Mouse (Mus musculus) hindbrain, embryonic 13.5 days (tissue): ENCODE measurements at regions not wholly inside any gene's neighbourhood (a gene's known extent, or its start where the extent isn't known, plus 50 kb on each side); places are given as distances from the start of the nearest gene placed in this dataset.

ENCODE experiments used
- ATAC-seq: fragments of 200-750 bp; cut with Nextera tagmentation; 2 replicates; pipeline ENCODE4 v1.8.0; 2017; ENCODE audit warnings: moderate TSS enrichment; ENCODE audit not compliant: low FRiP score
- H3K27ac ChIP-seq: fragments of 300-500 bp; sonication (generic); 2 replicates; pipeline ENCODE4 v1.5.1; 2015; ENCODE audit warnings: inconsistent platforms, mild to moderate bottlenecking, moderate library complexity
- H3K27me3 ChIP-seq: fragments of 300-500 bp; sonication (generic); 2 replicates; pipeline ENCODE4 v1.6.1; 2015; ENCODE audit warnings: mild to moderate bottlenecking, inconsistent platforms
- H3K36me3 ChIP-seq: fragments of 300-500 bp; sonication (generic); 2 replicates; pipeline ENCODE4 v1.6.1; 2015; ENCODE audit warnings: mild to moderate bottlenecking, inconsistent platforms
- H3K4me1 ChIP-seq: fragments of 300-500 bp; sonication (generic); replicated peaks from 2 replicates; pipeline ENCODE4 v1.6.1; 2015; ENCODE audit warnings: inconsistent platforms
- H3K4me2 ChIP-seq: fragments of 300-500 bp; sonication (generic); 2 replicates; pipeline ENCODE4 v1.6.1; 2015; ENCODE audit warnings: inconsistent platforms, mild to moderate bottlenecking, moderate library complexity
- H3K4me3 ChIP-seq: fragments of 300-500 bp; sonication (generic); 2 replicates; pipeline ENCODE4 v1.5.1; 2015; ENCODE audit warnings: mild to moderate bottlenecking, inconsistent platforms
- H3K9ac ChIP-seq: fragments of 300-500 bp; sonication (generic); 2 replicates; pipeline ENCODE4 v1.6.1; 2015; ENCODE audit warnings: mild to moderate bottlenecking, inconsistent platforms
- H3K9me3 ChIP-seq: fragments of 300-500 bp; sonication (generic); 2 replicates; pipeline ENCODE4 v1.6.1; 2016; ENCODE audit warnings: inconsistent platforms
- WGBS: fragments of 180-500 bp; shearing (Covaris S2); methylation state at CpG from one replicate; pipeline ENCODE4 v1.1.7; 2015; 5-methylcytosine and 5-hydroxymethylcytosine counted together

- 50% methylated on average over 13 of the region's 13 CpGs for WGBS
- no peak overlapping the region for H3K27ac ChIP-seq
- no peak for ATAC-seq
- 0 out of 2 replicates have a peak, but pooled peaks cover 9% of the 10 kb centered on the region for H3K27me3 ChIP-seq
- H3K36me3 ChIP-seq: no peaks in the 10 kb centered on the region
- H3K9me3 ChIP-seq: peaks cover 6% of the 10 kb centered on the region; the same call in 1 of the 2 replicates
- H3K4me3 ChIP-seq: no peak overlapping the region
- no peak overlapping the region for H3K4me2 ChIP-seq
- peaks cover 6% of the 10 kb centered on the region; the same call in 1 of the 2 replicates for H3K4me1 ChIP-seq
- H3K9ac ChIP-seq: no peak overlapping the region
Measured at GRCm38 (mm10) chr6:97741427-97741826, 65.4 kb upstream of the Mitf start.

DNA sequence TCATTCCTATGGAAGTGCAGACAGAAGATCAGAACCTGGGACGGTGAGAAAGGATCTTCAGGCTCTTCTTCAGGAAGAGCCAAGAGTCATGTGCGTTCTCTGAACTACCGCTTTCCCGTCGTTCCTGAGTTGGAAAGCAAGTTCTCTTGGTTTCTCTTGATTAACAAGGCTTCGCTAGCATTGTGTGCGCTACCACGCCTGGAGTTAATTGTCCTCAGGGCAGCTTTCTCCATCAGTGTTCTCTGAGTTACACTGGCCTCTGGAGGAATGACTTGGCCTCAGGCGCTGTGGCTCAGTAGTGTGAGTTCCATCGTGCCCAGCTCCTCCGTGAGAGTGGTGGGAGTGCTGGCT, 66.0 kb upstream of the Mitf start:
- Histone ChIP-seq H3K36me3 (no peaks in the 10 kb centered on the region), H3K4me2 (0 out of 2 replicates have a peak overlapping the region, but pooled peaks have one; percentile 21), H3K9me3 (0 out of 2 replicates have a peak, but pooled peaks cover 1% of the 10 kb centered on the region), H3K27ac (no peak overlapping the region), H3K9ac (no peak overlapping the region), H3K27me3 (0 out of 2 replicates have a peak, but pooled peaks cover 9% of the 10 kb centered on the region), H3K4me1 (peaks cover 6% of the 10 kb centered on the region; the same call in 1 of the 2 replicates), H3K4me3 (no peak overlapping the region)
- 41% methylated on average over 11 of the region's 11 CpGs for WGBS
- ATAC-seq: no peak; the same call in 1 of the 2 replicates

- ATAC-seq: no peak
- no peak overlapping the region for H3K27ac ChIP-seq
- H3K4me2 ChIP-seq: peak overlapping the region; percentile 21; the same call in 1 of the 2 replicates
- H3K4me3 ChIP-seq: no peak overlapping the region
- H3K9ac ChIP-seq: no peak overlapping the region
- 0 out of 2 replicates have a peak, but pooled peaks cover 9% of the 10 kb centered on the region for H3K27me3 ChIP-seq
- no peaks in the 10 kb centered on the region for H3K36me3 ChIP-seq
- H3K4me1 ChIP-seq: peaks cover 6% of the 10 kb centered on the region; the same call in 1 of the 2 replicates
- 9% methylated on average over 13 of the region's 13 CpGs for WGBS
- no peaks in the 10 kb centered on the region for H3K9me3 ChIP-seq
Measured at GRCm38 (mm10) chr6:97740107-97740850, 66.6 kb upstream of the Mitf start.

DNA sequence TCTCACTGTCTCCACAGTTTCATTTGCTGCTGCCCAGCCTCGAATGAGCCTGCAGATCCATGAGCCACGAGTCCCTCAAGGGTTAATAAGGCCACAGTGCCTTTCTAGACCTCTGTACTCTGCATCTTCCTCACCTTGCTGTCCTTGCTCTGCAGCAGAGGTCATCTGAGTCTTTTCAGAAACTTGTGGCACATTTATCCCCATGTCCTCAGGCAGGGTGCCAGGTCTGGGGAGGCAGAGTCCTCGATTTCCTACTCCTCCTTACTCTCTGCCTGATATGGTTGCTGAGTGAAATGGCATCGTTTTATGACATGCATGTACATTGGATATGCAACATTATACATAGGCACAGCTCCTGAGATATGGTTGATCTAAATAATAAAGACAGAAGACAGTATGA, 68.0 kb upstream of the Mitf start:
- Histone ChIP-seq H3K9ac (no peak overlapping the region), H3K4me1 (peaks cover 7% of the 10 kb centered on the region), H3K9me3 (no peaks in the 10 kb centered on the region), H3K27ac (no peak overlapping the region), H3K4me2 (no peak overlapping the region), H3K4me3 (no peak overlapping the region), H3K36me3 (no peaks in the 10 kb centered on the region), H3K27me3 (0 out of 2 replicates have a peak, but pooled peaks cover 9% of the 10 kb centered on the region)
- no peak for ATAC-seq
- WGBS: 66% methylated on average over 4 of the region's 4 CpGs

DNA sequence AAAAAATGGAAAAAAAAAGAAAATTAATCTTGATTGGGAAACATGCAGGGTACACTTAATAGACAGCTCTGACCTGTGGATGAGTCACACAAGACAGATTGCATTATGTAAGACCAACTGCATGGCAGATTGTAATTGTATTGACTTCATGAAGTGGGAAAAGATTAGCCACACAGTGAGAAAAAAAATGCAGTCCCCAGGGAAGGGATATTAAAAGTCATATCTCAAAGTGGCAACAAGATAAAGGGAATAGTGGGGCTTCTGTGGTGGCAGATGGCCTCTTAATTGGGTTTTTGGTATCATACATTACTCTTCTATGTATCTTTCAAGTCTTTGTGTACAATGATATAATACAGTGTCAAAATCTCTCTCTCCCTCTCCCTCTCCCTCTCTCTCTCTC, 76.0 kb upstream of the Mitf start:
- Histone ChIP-seq H3K9me3 (no peaks in the 10 kb centered on the region), H3K27me3 (no peaks in the 10 kb centered on the region), H3K4me3 (no peak overlapping the region), H3K36me3 (no peaks in the 10 kb centered on the region), H3K4me2 (no peak overlapping the region), H3K9ac (no peak overlapping the region), H3K27ac (no peak overlapping the region), H3K4me1 (peaks cover 9% of the 10 kb centered on the region)
- 0 out of 2 replicates have a peak, but pooled peaks have one; percentile 17 for ATAC-seq

GRCm38 (mm10) chr6:97718184-97718910, 88.5 kb upstream of the Mitf start:
- ATAC-seq: 0 out of 2 replicates have a peak, but pooled peaks have one; percentile 39
- WGBS: 18% methylated on average over 6 of the region's 6 CpGs
- H3K9ac ChIP-seq: no peak overlapping the region
- no peak overlapping the region for H3K4me2 ChIP-seq
- H3K27me3 ChIP-seq: no peaks in the 10 kb centered on the region
- H3K27ac ChIP-seq: peak overlapping the region; percentile 50; the same call in 1 of the 2 replicates
- H3K4me3 ChIP-seq: no peak overlapping the region
- H3K36me3 ChIP-seq: no peaks in the 10 kb centered on the region
- H3K9me3 ChIP-seq: 0 out of 2 replicates have a peak, but pooled peaks cover 4% of the 10 kb centered on the region
- peaks cover 10% of the 10 kb centered on the region for H3K4me1 ChIP-seq

GRCm38 (mm10) chr6:97707401-97707800, 90.1 kb upstream of the Frmd4b start:
- Histone ChIP-seq H3K4me1 (no peaks in the 10 kb centered on the region), H3K9ac (no peak overlapping the region), H3K27me3 (no peaks in the 10 kb centered on the region), H3K4me2 (no peak overlapping the region), H3K27ac (no peak overlapping the region), H3K9me3 (0 out of 2 replicates have a peak, but pooled peaks cover 3% of the 10 kb centered on the region), H3K4me3 (no peak overlapping the region), H3K36me3 (no peaks in the 10 kb centered on the region)
- no peak for ATAC-seq
- 26% methylated on average over 2 of the region's 2 CpGs for WGBS

DNA sequence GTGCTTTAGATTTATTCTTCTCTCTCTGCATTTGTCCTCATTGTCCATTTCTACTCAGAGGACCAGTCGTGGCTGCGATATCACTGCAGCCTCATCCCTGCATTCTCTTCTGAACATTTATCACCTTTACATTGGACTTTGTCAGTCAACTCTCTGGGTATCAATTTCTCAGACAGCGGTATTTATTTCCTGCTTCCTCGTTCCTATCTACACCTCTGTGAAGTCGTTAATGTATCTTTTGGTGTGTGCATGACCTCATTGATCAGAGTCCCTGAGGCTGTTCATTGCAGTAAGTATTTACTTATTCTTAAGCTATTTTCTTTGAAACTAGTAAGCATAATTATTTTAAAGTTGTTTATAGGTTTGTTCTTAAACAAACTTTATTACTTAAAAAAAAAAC, 87.0 kb upstream of the Frmd4b start:
- peaks cover 7% of the 10 kb centered on the region for H3K4me1 ChIP-seq
- no peaks in the 10 kb centered on the region for H3K36me3 ChIP-seq
- 68% methylated on average over 5 of the region's 5 CpGs for WGBS
- H3K27me3 ChIP-seq: no peaks in the 10 kb centered on the region
- 0 out of 2 replicates have a peak, but pooled peaks cover 2% of the 10 kb centered on the region for H3K9me3 ChIP-seq
- no peak overlapping the region for H3K27ac ChIP-seq
- no peak overlapping the region for H3K4me3 ChIP-seq
- no peak overlapping the region for H3K9ac ChIP-seq
- no peak for ATAC-seq
- H3K4me2 ChIP-seq: no peak overlapping the region

DNA sequence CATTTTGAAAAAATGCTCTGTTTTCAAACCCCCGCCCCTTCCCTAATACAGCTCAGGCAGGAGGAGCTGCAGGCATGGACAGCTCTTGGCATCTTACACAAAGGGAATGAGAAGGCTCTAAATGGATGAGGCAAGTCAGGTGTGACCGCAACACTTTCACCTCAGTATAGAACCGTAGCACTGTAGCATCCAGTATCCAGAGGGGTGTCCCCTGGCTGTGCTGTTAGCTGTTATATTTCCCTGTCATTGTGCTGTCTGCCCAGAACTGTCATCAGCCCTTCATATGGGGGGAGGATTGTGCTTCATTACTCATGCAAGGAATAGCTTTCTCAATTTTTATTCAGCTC, 82.4 kb upstream of the Frmd4b start:
- H3K4me1 ChIP-seq: peaks cover 7% of the 10 kb centered on the region
- no peaks in the 10 kb centered on the region for H3K27me3 ChIP-seq
- no peak overlapping the region for H3K4me3 ChIP-seq
- H3K36me3 ChIP-seq: no peaks in the 10 kb centered on the region
- H3K27ac ChIP-seq: peak overlapping the region; percentile 42; the same call in 1 of the 2 replicates
- no peaks in the 10 kb centered on the region for H3K9me3 ChIP-seq
- no peak overlapping the region for H3K4me2 ChIP-seq
- ATAC-seq: no peak
- 70% methylated on average over 3 of the region's 3 CpGs for WGBS
- no peak overlapping the region for H3K9ac ChIP-seq

DNA sequence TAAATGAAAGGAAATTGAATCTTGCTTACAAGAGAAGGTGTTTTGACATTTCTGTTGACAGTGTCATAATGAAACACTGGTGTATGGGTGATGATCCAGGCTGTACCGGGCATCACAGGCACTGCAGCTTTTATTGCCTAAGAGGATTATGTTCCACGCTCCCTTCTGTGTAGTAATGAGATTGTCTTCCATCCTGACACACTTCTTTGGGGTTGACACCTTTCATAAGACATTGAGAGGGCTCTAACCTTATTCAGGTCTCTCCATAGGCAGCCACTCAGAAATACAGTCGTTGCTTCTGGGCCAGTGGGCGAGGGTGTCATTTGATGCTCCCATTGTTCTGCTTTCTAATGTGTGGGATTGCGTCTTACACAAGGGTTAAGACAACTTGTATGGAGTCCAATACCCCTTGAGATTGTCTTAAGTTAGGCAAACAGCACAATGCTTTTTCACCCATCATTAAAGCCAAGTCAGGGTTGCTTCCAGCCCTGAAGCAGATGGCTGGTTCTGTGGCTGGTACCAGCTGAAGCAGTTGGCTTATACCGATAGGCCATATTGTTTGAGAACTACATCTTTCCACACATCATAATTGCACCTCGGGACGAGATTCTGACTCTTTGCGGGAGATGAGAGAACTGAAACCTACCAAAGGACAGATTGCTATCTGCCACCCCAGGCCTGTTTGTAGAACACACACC, 81.9 kb upstream of the Frmd4b start:
- Histone ChIP-seq H3K4me3 (no peak overlapping the region), H3K9me3 (no peaks in the 10 kb centered on the region), H3K4me1 (peaks cover 7% of the 10 kb centered on the region), H3K27ac (peak overlapping the region; percentile 42; the same call in 1 of the 2 replicates), H3K27me3 (no peaks in the 10 kb centered on the region), H3K4me2 (no peak overlapping the region), H3K9ac (no peak overlapping the region), H3K36me3 (no peaks in the 10 kb centered on the region)
- no peak for ATAC-seq
- 70% methylated on average over 9 of the region's 9 CpGs for WGBS

GRCm38 (mm10) chr6:97693281-97693680, 75.9 kb upstream of the Frmd4b start:
- H3K36me3 ChIP-seq: no peaks in the 10 kb centered on the region
- H3K4me1 ChIP-seq: no peaks in the 10 kb centered on the region
- no peak overlapping the region for H3K27ac ChIP-seq
- no peak for ATAC-seq
- H3K9ac ChIP-seq: no peak overlapping the region
- H3K27me3 ChIP-seq: no peaks in the 10 kb centered on the region
- no peak overlapping the region for H3K4me3 ChIP-seq
- no peak overlapping the region for H3K4me2 ChIP-seq
- 93% methylated on average over 8 of the region's 8 CpGs for WGBS
- no peaks in the 10 kb centered on the region for H3K9me3 ChIP-seq

GRCm38 (mm10) chr6:97691136-97691535, 73.8 kb upstream of the Frmd4b start:
- Histone ChIP-seq H3K27ac (no peak overlapping the region), H3K9me3 (no peaks in the 10 kb centered on the region), H3K4me1 (no peaks in the 10 kb centered on the region), H3K4me3 (no peak overlapping the region), H3K27me3 (no peaks in the 10 kb centered on the region), H3K4me2 (no peak overlapping the region), H3K36me3 (no peaks in the 10 kb centered on the region), H3K9ac (no peak overlapping the region)
- WGBS: 84% methylated on average over 3 of the region's 3 CpGs
- no peak for ATAC-seq
